Mouse (Mus musculus) MEL (cell line): ENCODE results near the gene Tango2. TPM values are rescaled to one million over a fixed set of nuclear protein-coding genes. Genes with fewer than 3 reads are reported as not detected.
A peak's percentile ranks its signal among the peaks of the same experiment; 100 is the strongest.

Experiments
- DNase-seq: peaks from one replicate; pipeline ENCODE4 v3.0.0; 2011; ENCODE audit warnings: low read depth, low spot score
- H3K27ac ChIP-seq: 2 replicates; pipeline ENCODE4 v1.5.1; 2012; ENCODE audit warnings: low read depth, mild to moderate bottlenecking, control low read depth, low read length, moderate library complexity; ENCODE audit not compliant: control insufficient read depth
- H3K27me3 ChIP-seq, 2 experiments: fragments of 150-350 bp in 1 of 2; sonication (generic) in 1 of 2; 2 replicates each; pipeline ENCODE4 v1.6.1; 2012; ENCODE audit warnings: low read length in 2 of 2, mild to moderate bottlenecking in 2 of 2, improper control_type of control experiment in 1 of 2, moderate library complexity in 1 of 2; ENCODE audit not compliant: insufficient read depth in 2 of 2, control insufficient read depth in 1 of 2
- H3K36me3 ChIP-seq, 2 experiments: 2 replicates each; pipeline ENCODE4 v1.6.1; 2012 to 2014; ENCODE audit warnings: low read length in 2 of 2, improper control_type of control experiment in 1 of 2, inconsistent platforms in 1 of 2, mild to moderate bottlenecking in 1 of 2; ENCODE audit not compliant: insufficient read depth in 2 of 2, control insufficient read depth in 1 of 2
- H3K4me1 ChIP-seq, 2 experiments: fragments of 150-350 bp in 1 of 2; sonication (generic) in 1 of 2; 2 replicates each; pipeline ENCODE4 v1.6.1; 2012; ENCODE audit warnings: low read length in 2 of 2, improper control_type of control experiment in 1 of 2, mild to moderate bottlenecking in 1 of 2; ENCODE audit not compliant: insufficient read depth in 2 of 2, control insufficient read depth in 1 of 2
- H3K4me3 ChIP-seq, 2 experiments: fragments of 150-350 bp in 1 of 2; sonication (generic) in 1 of 2; 2 replicates each; pipeline ENCODE4 v1.5.1; 2012; ENCODE audit warnings: low read depth in 2 of 2, low read length in 2 of 2, mild to moderate bottlenecking in 2 of 2, moderate library complexity in 2 of 2, control low read depth in 1 of 2, improper control_type of control experiment in 1 of 2; ENCODE audit not compliant: control insufficient read depth in 1 of 2, insufficient read depth in 1 of 2
- H3K79me2 ChIP-seq: 2 replicates; pipeline ENCODE4 v1.6.1; 2012; ENCODE audit warnings: mild to moderate bottlenecking, low read length, moderate library complexity; ENCODE audit not compliant: control insufficient read depth, poor library complexity, insufficient read depth
- H3K9ac ChIP-seq: 2 replicates; pipeline ENCODE4 v1.6.1; 2012; ENCODE audit warnings: low read depth, mild to moderate bottlenecking, control low read depth, low read length, moderate library complexity; ENCODE audit not compliant: control insufficient read depth, poor library complexity, severe bottlenecking
- H3K9me3 ChIP-seq: fragments of 150-350 bp; sonication (generic); replicated peaks from 2 replicates; pipeline ENCODE4 v1.6.1; 2012; ENCODE audit warnings: mild to moderate bottlenecking, low read length, improper control_type of control experiment, moderate library complexity; ENCODE audit not compliant: insufficient read depth
- ELF1 ChIP-seq: IDR thresholded peaks from 2 replicates; pipeline ENCODE4 v1.6.1; 2014; ENCODE audit warnings: low read depth, mild to moderate bottlenecking, inconsistent platforms, low read length, improper control_type of control experiment, moderate library complexity
- ETS1 ChIP-seq: IDR thresholded peaks from 2 replicates; pipeline ENCODE4 v1.6.1; 2012; ENCODE audit warnings: low read depth, mild to moderate bottlenecking, inconsistent platforms, low read length, improper control_type of control experiment, moderate library complexity
- GATA1 ChIP-seq: IDR thresholded peaks from 2 replicates; pipeline ENCODE4 v1.6.1; 2011; ENCODE audit warnings: low read depth, low read length, improper control_type of control experiment
- KAT2A ChIP-seq: conservative IDR thresholded peaks from 2 replicates; pipeline ENCODE4 v1.6.1; 2012; ENCODE audit warnings: low read depth, low read length, improper control_type of control experiment, inconsistent platforms
- MAFK ChIP-seq: IDR thresholded peaks from 2 replicates; pipeline ENCODE4 v1.6.1; 2011; ENCODE audit warnings: low read depth, mild to moderate bottlenecking, low read length, improper control_type of control experiment, borderline replicate concordance
- MAX ChIP-seq: IDR thresholded peaks from 2 replicates; pipeline ENCODE4 v1.6.1; 2011; ENCODE audit warnings: low read length, improper control_type of control experiment
- MYC ChIP-seq: IDR thresholded peaks from 2 replicates; pipeline ENCODE4 v1.6.1; 2011; ENCODE audit warnings: low read depth, mild to moderate bottlenecking, low read length, improper control_type of control experiment, moderate library complexity
- NRF1 ChIP-seq: IDR thresholded peaks from 2 replicates; pipeline ENCODE4 v1.6.1; 2014; ENCODE audit warnings: low read depth, mild to moderate bottlenecking, inconsistent platforms, low read length, improper control_type of control experiment, moderate library complexity; ENCODE audit not compliant: poor library complexity, insufficient read depth, severe bottlenecking
- POLR2A ChIP-seq, 2 experiments: IDR thresholded peaks; 2 replicates each; pipeline ENCODE4 v1.6.1; 2011 to 2012; ENCODE audit warnings: low read length in 2 of 2, mild to moderate bottlenecking in 2 of 2, control low read depth in 1 of 2, improper control_type of control experiment in 1 of 2, low read depth in 1 of 2, moderate library complexity in 1 of 2; ENCODE audit not compliant: control insufficient read depth in 1 of 2, insufficient read depth in 1 of 2, poor library complexity in 1 of 2
- POLR2AphosphoS5 ChIP-seq: IDR thresholded peaks from 2 replicates; pipeline ENCODE4 v1.6.1; 2012; ENCODE audit warnings: low read depth, borderline replicate concordance, mild to moderate bottlenecking, inconsistent platforms, low read length, moderate library complexity, mixed read lengths
- SIN3A ChIP-seq: IDR thresholded peaks from 2 replicates; pipeline ENCODE4 v1.6.1; 2012; ENCODE audit warnings: low read length, improper control_type of control experiment, inconsistent platforms
- TCF12 ChIP-seq: IDR thresholded peaks from 2 replicates; pipeline ENCODE4 v1.6.1; 2014; ENCODE audit warnings: low read depth, mild to moderate bottlenecking, inconsistent platforms, low read length, improper control_type of control experiment, moderate library complexity
- UBTF ChIP-seq: IDR thresholded peaks from 2 replicates; pipeline ENCODE4 v1.6.1; 2012; ENCODE audit warnings: low read depth, mild to moderate bottlenecking, inconsistent platforms, low read length, improper control_type of control experiment, moderate library complexity, borderline replicate concordance; ENCODE audit not compliant: insufficient read depth
- USF1 ChIP-seq: IDR thresholded peaks from 2 replicates; pipeline ENCODE4 v1.6.1; 2014; ENCODE audit warnings: low read depth, mild to moderate bottlenecking, inconsistent platforms, low read length, improper control_type of control experiment, moderate library complexity
- USF2 ChIP-seq, 2 experiments: IDR thresholded peaks; 2 replicates each; pipeline ENCODE4 v1.6.1; 2011 to 2012; ENCODE audit warnings: improper control_type of control experiment in 2 of 2, low read length in 2 of 2, borderline replicate concordance in 1 of 2, inconsistent platforms in 1 of 2, low read depth in 1 of 2, mild to moderate bottlenecking in 1 of 2; ENCODE audit not compliant: insufficient read depth in 1 of 2
- ZKSCAN1 ChIP-seq: IDR thresholded peaks from 2 replicates; pipeline ENCODE4 v1.6.1; 2012; ENCODE audit warnings: low read depth, mild to moderate bottlenecking, inconsistent platforms, low read length, improper control_type of control experiment, moderate library complexity
- ZMIZ1 ChIP-seq: IDR thresholded peaks from 2 replicates; pipeline ENCODE4 v1.6.1; 2012; ENCODE audit warnings: low read depth, mild to moderate bottlenecking, inconsistent platforms, low read length, improper control_type of control experiment, moderate library complexity
- polyA plus RNA-seq, 2 experiments: library from polyadenylated mRNA; stranded (reverse) in 1 of 2; unstranded in 1 of 2; fragments of >175 nt in 1 of 2; fragments of >200 nt in 1 of 2; gene quantifications; 2 replicates each; pipeline versions ENCODE4 v1.2.1 to v1.2.4; 2012; ENCODE audit warnings: low replicate concordance in 2 of 2, low read depth in 1 of 2; ENCODE audit not compliant: insufficient read length in 2 of 2, insufficient read depth in 1 of 2, missing spikeins in 1 of 2
- total RNA-seq: library from RNA; depleted of rRNA; stranded (reverse); fragments of 300-350 nt; gene quantifications from 2 replicates; pipeline ENCODE4 v1.2.3, GENCODE M21; 2012

Gene Tango2
- total and polyA plus RNA-seq, 3 experiments, result 55.9 to 98.3 TPM; not detected in 1

DNA sequence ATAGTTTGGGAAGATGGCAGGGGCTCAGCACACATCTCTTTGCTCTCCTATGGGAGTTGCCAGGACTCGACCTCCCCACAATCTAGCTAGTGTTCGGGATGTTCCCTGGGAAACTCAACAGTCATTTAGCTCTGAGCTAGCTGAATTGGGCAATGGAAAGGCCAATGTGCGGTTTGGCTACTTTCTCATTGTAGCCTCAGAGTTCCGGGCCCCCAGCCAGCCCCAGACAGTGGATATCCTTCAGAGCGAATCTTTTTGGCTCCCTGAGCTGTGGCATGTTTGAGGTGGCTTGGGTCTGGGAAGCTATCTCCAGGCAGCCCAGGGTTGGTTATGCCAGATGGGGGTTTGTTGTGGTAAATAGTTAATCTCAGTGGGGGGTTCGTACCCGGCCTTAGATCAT is 38.5 kb upstream of the Tango2 start:
- Histone ChIP-seq H3K9me3 (no peaks in the 10 kb centered on the region), H3K27me3 (no peaks in the 10 kb centered on the region), H3K9ac (no peak overlapping the region), H3K4me1 (peaks cover 13 to 33% of the 10 kb centered on the region in 2 experiments), H3K36me3 (peaks cover 0 to 25% of the 10 kb centered on the region in 2 experiments; a peak in 2 of 4 replicates), H3K4me3 (no peak overlapping the region), H3K27ac (peak overlapping the region; percentile 86), H3K79me2 (no peaks in the 10 kb centered on the region)
- no peak for DNase-seq
- TF ChIP-seq SIN3A (no peak), TCF12 (no peak), USF1 (no peak), MAX (no peak), NRF1 (no peak), POLR2A (IDR thresholded peaks at IDR 0.05; ENCODE audit: control insufficient read depth in 1 of 2, insufficient read depth in 1 of 2, low read depth in 1 of 2, low read length in 2 of 2, poor library complexity in 1 of 2) (no peak)

DNA sequence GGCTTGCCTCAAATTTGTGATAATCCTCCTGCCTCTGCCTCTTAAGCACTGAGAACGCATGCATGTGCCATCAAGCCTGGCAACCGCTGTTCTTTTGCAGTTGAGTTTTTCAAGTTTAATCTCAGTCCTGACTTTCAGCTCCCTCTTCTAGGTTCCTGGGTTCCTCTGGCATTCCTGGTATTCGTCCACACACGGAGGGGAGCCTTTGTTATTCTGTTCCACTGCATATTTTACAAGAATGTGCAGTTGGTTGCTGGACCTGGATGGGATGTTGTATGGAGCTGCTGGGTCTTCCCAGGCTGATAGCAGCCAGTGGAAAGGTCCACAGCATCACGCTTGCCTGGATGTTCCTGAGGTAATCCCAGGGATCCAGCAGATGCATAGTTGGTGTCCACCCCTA is 37.5 kb upstream of the Tango2 start:
- H3K9ac ChIP-seq, result no peak overlapping the region
- no peaks in the 10 kb centered on the region for H3K79me2 ChIP-seq
- DNase-seq, result no peak
- peaks cover 0 to 25% of the 10 kb centered on the region in 2 experiments; a peak in 2 of 4 replicates for H3K36me3 ChIP-seq
- TF ChIP-seq NRF1 (no peak), MAX (no peak), TCF12 (no peak)
- no peaks in the 10 kb centered on the region for H3K27me3 ChIP-seq
- no peaks in the 10 kb centered on the region for H3K9me3 ChIP-seq
- H3K4me1 ChIP-seq, result peaks cover 13 to 33% of the 10 kb centered on the region in 2 experiments
- no peak overlapping the region for H3K27ac ChIP-seq
- no peak overlapping the region for H3K4me3 ChIP-seq

DNA sequence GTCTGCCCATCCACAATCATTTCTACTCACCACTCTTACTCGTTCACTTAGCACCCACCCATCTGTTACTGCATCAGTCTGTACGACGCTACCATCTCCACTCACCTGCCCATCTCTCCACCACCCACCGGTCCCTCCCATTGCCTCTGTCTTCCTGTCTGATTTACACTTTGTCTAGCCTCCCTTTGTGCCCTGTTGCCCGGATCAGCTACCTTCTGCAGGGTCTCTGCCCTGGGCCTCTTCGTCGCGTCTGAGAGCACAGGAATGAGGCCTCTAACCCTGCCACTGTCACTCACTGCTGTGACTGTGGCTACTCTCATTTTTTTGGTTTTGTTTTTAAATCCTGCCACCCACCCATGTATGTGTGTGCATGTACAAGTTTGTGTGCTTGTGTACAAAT is 36.8 kb upstream of the Tango2 start:
- DNase-seq, result no peak
- peaks cover 0 to 25% of the 10 kb centered on the region in 2 experiments; a peak in 2 of 4 replicates for H3K36me3 ChIP-seq
- H3K27me3 ChIP-seq, result no peaks in the 10 kb centered on the region
- TF ChIP-seq MYC (no peak), POLR2AphosphoS5 (no peak), MAX (no peak), USF2 (IDR thresholded peaks at IDR 0.05; ENCODE audit: borderline replicate concordance in 1 of 2, insufficient read depth in 1 of 2, low read depth in 1 of 2, low read length in 2 of 2) (no peak), ZKSCAN1 (no peak), KAT2A (no peak), MAFK (no peak), ZMIZ1 (no peak), ETS1 (no peak), NRF1 (no peak), GATA1 (no peak), UBTF (no peak), ELF1 (no peak)
- no peak overlapping the region for H3K4me3 ChIP-seq
- H3K79me2 ChIP-seq, result no peaks in the 10 kb centered on the region
- no peak overlapping the region for H3K27ac ChIP-seq
- no peaks in the 10 kb centered on the region for H3K9me3 ChIP-seq
- H3K4me1 ChIP-seq, result peaks cover 13 to 33% of the 10 kb centered on the region in 2 experiments
- H3K9ac ChIP-seq, result no peak overlapping the region
